Mouse (Mus musculus): ENCODE measurements at regions not wholly inside any gene's neighbourhood (a gene's known extent, or its start where the extent isn't known, plus 50 kb on each side); places are given as distances from the start of the nearest gene placed in this dataset.

DNA sequence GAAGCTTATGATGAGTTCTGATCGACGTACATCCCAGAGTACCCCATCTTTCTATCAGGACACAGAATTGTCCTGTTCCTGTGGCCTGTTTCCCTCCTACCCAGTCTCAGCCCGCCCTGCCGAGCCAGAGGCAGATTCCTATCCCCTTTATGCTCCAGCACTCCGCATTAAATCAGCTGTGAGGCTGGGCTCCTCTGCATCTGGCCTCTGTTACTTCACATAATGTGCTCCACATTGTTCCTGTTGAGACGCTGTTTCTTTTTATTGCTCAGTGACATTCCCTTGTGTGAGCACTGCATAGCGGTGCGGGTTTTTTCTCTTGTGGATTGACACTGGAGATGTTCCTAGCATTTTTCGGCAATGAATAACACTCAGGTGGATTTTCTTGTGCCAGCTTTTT, 68.2 kb upstream of the Shb start:
- ATAC-seq (ENCODE audit: low read depth), result peak; percentile 69; the same call in 1 of the 2 replicates

GRCm38 (mm10) chr4:45593435-45593991, 61.2 kb upstream of the Shb start:
- Histone ChIP-seq H3K36me3 (no peaks in the 10 kb centered on the region), H3K4me1 (replicated peaks) (peaks cover 15% of the 10 kb centered on the region), H3K4me2 (no peak overlapping the region), H3K9me3 (no peaks in the 10 kb centered on the region), H3K27ac (replicated peaks) (no peak overlapping the region), H3K9ac (no peak overlapping the region), H3K27me3 (peaks cover 25% of the 10 kb centered on the region), H3K4me3 (no peak overlapping the region)
- ATAC-seq (ENCODE audit: low read depth), result no peak
- 92% methylated on average over 3 of the region's 3 CpGs for WGBS

More for the DNA sequence above, 68.2 kb upstream of the Shb start:
- Histone ChIP-seq H3K4me3 (no peak overlapping the region), H3K9me3 (no peaks in the 10 kb centered on the region), H3K4me2 (no peak overlapping the region), H3K27me3 (no peaks in the 10 kb centered on the region), H3K27ac (replicated peaks) (peak overlapping the region; percentile 52; the same call in 1 of the 2 replicates), H3K36me3 (no peaks in the 10 kb centered on the region), H3K9ac (no peak overlapping the region), H3K4me1 (replicated peaks) (peaks cover 6% of the 10 kb centered on the region)
- WGBS, result 26% methylated on average over 9 of the region's 9 CpGs

DNA sequence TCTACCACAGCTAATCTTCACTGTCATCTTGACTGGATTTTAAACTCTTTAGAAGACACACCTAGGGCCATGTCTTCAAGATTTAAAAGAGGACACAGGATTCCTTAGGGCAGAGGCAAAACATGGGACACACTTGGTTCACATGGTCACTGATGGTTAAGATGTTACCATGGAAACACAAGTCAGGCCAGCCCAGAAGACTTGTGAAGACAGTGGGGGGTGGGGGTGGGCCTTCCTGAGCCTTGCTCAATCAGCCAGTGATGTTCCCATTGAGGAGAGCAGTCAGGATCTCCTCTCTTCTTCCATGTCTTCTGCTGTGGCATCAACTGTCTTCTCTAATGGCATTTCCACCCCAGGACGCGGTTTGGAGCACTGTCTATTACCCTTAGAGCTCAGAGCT, 60.5 kb upstream of the Shb start:
- H3K4me1 ChIP-seq (replicated peaks), result peaks cover 15% of the 10 kb centered on the region
- ATAC-seq (ENCODE audit: low read depth), result no peak
- 53% methylated on average over 2 of the region's 2 CpGs for WGBS
- H3K36me3 ChIP-seq, result no peaks in the 10 kb centered on the region
- H3K4me2 ChIP-seq, result no peak overlapping the region
- no peak overlapping the region for H3K4me3 ChIP-seq
- no peaks in the 10 kb centered on the region for H3K9me3 ChIP-seq
- no peak overlapping the region for H3K9ac ChIP-seq
- H3K27me3 ChIP-seq, result peaks cover 25% of the 10 kb centered on the region
- no peak overlapping the region for H3K27ac ChIP-seq (replicated peaks)

DNA sequence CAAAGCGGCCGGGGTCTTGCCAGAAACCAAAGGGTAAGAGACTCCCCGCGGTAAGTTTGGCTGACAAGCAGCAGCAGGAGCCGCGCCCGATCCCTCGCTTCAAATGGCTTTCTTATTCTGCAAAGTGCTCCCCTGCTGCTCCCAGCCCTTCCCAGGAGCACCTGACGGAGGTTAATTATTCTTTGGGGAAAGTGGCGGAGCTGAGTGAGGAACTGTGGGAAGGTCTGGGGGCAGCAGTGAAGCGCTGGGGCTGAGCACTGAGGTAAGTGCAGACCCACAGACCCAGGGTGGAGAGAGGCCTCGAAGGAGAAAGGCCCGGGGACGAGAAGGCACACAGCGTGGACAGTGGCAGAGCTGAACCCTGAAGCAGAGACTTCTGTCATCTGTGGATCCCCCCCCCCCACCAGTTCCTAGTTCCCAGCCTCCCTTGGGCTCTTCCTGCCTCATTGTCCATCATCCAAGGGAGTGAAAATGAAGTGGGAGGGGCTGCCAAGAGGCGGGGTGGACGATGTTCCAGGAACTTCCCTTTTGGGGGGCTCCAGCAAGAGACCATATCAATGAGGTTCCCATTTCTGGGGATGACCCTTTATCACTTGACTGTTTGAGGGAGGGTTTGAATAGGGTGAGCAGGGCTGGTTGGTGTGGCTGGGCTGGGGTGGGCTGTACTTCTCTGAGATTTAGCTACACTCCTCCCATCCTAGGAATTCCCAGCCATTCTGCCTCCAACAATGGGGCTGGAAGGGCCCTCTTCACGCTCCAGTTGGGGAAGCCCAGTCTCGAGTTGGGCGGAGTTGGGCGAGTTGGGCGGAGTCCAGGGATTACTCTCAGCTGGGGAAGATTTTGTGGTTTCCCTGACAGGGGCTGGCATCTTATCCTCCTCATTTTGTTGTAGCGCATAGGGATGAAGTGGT, 59.4 kb upstream of the Shb start:
- H3K36me3 ChIP-seq, result no peaks in the 10 kb centered on the region
- peaks cover 27% of the 10 kb centered on the region for H3K27me3 ChIP-seq
- no peak for ATAC-seq (ENCODE audit: low read depth)
- peak overlapping the region; percentile 6 for H3K4me3 ChIP-seq
- WGBS, result 3% methylated on average over 23 of the region's 23 CpGs
- H3K4me2 ChIP-seq, result peak overlapping the region; percentile 45
- H3K4me1 ChIP-seq (replicated peaks), result peaks cover 15% of the 10 kb centered on the region
- H3K27ac ChIP-seq (replicated peaks), result no peak overlapping the region
- peak overlapping the region; percentile 54; the same call in 1 of the 2 replicates for H3K9ac ChIP-seq
- peaks cover 4% of the 10 kb centered on the region; the same call in 1 of the 2 replicates for H3K9me3 ChIP-seq

DNA sequence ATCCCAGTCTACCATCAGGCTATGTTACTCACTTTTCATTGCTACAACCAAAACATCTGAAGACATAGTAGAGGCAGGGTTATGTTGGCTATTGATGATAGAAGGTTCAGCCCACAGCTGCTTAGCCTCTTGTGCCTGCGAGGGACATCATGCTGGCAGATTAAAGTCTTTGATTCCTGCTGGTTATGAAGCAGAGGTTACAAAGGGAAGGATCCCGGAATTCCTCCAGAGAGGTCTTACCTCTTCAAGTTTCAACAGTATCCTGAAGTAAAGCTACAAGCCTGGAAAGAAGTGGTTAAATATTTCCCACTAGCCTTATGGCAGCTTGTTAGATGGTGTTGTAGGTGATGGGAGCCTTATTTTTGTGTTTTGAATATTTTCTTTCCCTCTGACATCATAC, 58.6 kb upstream of the Shb start:
- peaks cover 15% of the 10 kb centered on the region for H3K4me1 ChIP-seq (replicated peaks)
- H3K9me3 ChIP-seq, result peaks cover 4% of the 10 kb centered on the region; the same call in 1 of the 2 replicates
- H3K36me3 ChIP-seq, result no peaks in the 10 kb centered on the region
- peaks cover 34% of the 10 kb centered on the region for H3K27me3 ChIP-seq
- no peak for ATAC-seq (ENCODE audit: low read depth)
- no peak overlapping the region for H3K4me3 ChIP-seq
- peak overlapping the region; percentile 45 for H3K4me2 ChIP-seq
- no peak overlapping the region for H3K27ac ChIP-seq (replicated peaks)
- H3K9ac ChIP-seq, result no peak overlapping the region
- WGBS, result 10% methylated on average over 2 of the region's 2 CpGs

GRCm38 (mm10) chr4:45588322-45588721, 56.1 kb upstream of the Shb start:
- Histone ChIP-seq H3K27ac (replicated peaks) (no peak overlapping the region), H3K4me2 (no peak overlapping the region), H3K36me3 (no peaks in the 10 kb centered on the region), H3K4me1 (replicated peaks) (peaks cover 15% of the 10 kb centered on the region), H3K27me3 (peaks cover 46% of the 10 kb centered on the region), H3K9me3 (peaks cover 4% of the 10 kb centered on the region; the same call in 1 of the 2 replicates), H3K9ac (no peak overlapping the region), H3K4me3 (no peak overlapping the region)
- WGBS, result 18% methylated on average over 3 of the region's 3 CpGs
- no peak for ATAC-seq (ENCODE audit: low read depth)

DNA sequence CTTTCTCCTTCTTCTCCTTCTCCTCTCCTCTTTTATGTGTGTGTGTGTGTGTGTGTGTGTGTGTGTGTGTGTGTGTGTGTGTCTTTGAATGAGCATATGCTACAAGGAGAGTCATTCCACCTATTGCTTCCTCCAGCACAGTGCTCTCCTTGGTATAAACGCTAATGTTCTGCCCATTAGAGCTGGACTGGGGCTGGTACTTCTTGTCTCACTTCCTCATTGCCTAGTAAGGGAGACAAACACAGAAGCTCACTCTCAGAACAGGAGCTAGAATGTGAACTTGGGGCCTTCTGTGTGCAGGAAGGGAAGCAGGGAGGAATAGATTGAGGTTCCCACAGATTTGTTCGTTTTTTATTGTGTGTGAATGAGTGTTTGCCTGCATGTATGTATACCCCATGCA, 54.9 kb upstream of the Shb start:
- H3K36me3 ChIP-seq, result no peaks in the 10 kb centered on the region
- no peak overlapping the region for H3K27ac ChIP-seq (replicated peaks)
- ATAC-seq (ENCODE audit: low read depth), result no peak
- WGBS, result 82% methylated on average over 2 of the region's 2 CpGs
- peaks cover 4% of the 10 kb centered on the region; the same call in 1 of the 2 replicates for H3K9me3 ChIP-seq
- no peak overlapping the region for H3K4me2 ChIP-seq
- H3K27me3 ChIP-seq, result peaks cover 41% of the 10 kb centered on the region
- no peak overlapping the region for H3K9ac ChIP-seq
- peaks cover 15% of the 10 kb centered on the region for H3K4me1 ChIP-seq (replicated peaks)
- no peak overlapping the region for H3K4me3 ChIP-seq

- H3K4me2 ChIP-seq, result no peak overlapping the region
- H3K36me3 ChIP-seq, result no peaks in the 10 kb centered on the region
- WGBS, result 59% methylated on average over 2 of the region's 2 CpGs
- H3K4me1 ChIP-seq (replicated peaks), result peaks cover 7% of the 10 kb centered on the region
- H3K27me3 ChIP-seq, result peaks cover 33% of the 10 kb centered on the region
- no peak for ATAC-seq (ENCODE audit: low read depth)
- peaks cover 4% of the 10 kb centered on the region; the same call in 1 of the 2 replicates for H3K9me3 ChIP-seq
- no peak overlapping the region for H3K27ac ChIP-seq (replicated peaks)
- H3K9ac ChIP-seq, result no peak overlapping the region
- H3K4me3 ChIP-seq, result no peak overlapping the region
Measured at GRCm38 (mm10) chr4:45586310-45586709, 54.0 kb upstream of the Shb start.

GRCm38 (mm10) chr4:45585188-45585820, 53.0 kb upstream of the Shb start:
- H3K4me2 ChIP-seq, result no peak overlapping the region
- WGBS, result 56% methylated on average over 8 of the region's 8 CpGs

GRCm38 (mm10) chr4:45583966-45584365, 51.7 kb upstream of the Shb start:
- Histone ChIP-seq H3K36me3 (no peaks in the 10 kb centered on the region), H3K4me3 (no peak overlapping the region), H3K27me3 (peaks cover 21% of the 10 kb centered on the region), H3K4me2 (no peak overlapping the region), H3K4me1 (replicated peaks) (peaks cover 8% of the 10 kb centered on the region), H3K9me3 (peaks cover 4% of the 10 kb centered on the region; the same call in 1 of the 2 replicates), H3K9ac (no peak overlapping the region), H3K27ac (replicated peaks) (no peak overlapping the region)
- no peak for ATAC-seq (ENCODE audit: low read depth)
- WGBS, result 52% methylated on average over 4 of the region's 4 CpGs

More at GRCm38 (mm10) chr4:45585188-45585820, 53.0 kb upstream of the Shb start:
- Histone ChIP-seq H3K9ac (no peak overlapping the region), H3K4me3 (no peak overlapping the region), H3K27me3 (peaks cover 25% of the 10 kb centered on the region), H3K36me3 (no peaks in the 10 kb centered on the region), H3K4me1 (replicated peaks) (peaks cover 4% of the 10 kb centered on the region; the same call in 1 of the 2 replicates), H3K27ac (replicated peaks) (no peak overlapping the region), H3K9me3 (peaks cover 4% of the 10 kb centered on the region; the same call in 1 of the 2 replicates)
- ATAC-seq (ENCODE audit: low read depth), result no peak

DNA sequence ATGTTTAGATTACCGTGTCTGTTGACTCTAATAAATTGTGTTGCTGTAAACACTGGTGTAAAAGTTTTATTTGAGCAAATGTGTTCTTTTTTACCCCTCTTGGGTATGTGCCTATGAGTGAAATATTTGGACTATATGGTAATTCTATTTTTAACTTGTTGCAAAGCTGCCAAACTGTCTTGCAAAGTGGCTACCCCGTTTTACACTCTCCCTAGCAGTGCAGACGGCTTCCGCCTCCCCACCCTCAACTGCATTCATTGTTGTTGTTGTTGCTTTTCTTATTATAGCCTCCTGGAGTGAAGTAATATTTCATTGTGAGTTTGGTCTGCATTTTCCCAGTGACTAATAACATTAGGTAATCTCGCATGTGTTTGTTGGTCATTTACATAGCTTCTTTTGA, 50.2 kb upstream of the Shb start:
- H3K27ac ChIP-seq (replicated peaks), result no peak overlapping the region
- 73% methylated on average over 5 of the region's 5 CpGs for WGBS
- H3K4me1 ChIP-seq (replicated peaks), result peaks cover 17% of the 10 kb centered on the region
- no peak overlapping the region for H3K4me2 ChIP-seq
- no peak overlapping the region for H3K4me3 ChIP-seq
- peaks cover 2% of the 10 kb centered on the region; the same call in 1 of the 2 replicates for H3K9me3 ChIP-seq
- no peaks in the 10 kb centered on the region for H3K36me3 ChIP-seq
- no peak overlapping the region for H3K9ac ChIP-seq
- ATAC-seq (ENCODE audit: low read depth), result no peak
- peaks cover 21% of the 10 kb centered on the region for H3K27me3 ChIP-seq
